Mouse (Mus musculus): ENCODE results near the gene Opn3. TPM values are rescaled to one million over a fixed set of nuclear protein-coding genes. Genes with fewer than 3 reads are reported as not detected.

Gene Opn3
- polyA plus RNA-seq, 1 experiment from 2014 or later = 1.0 TPM

GRCm38 (mm10) chr1:175639072-175639471, 53.5 kb downstream of the Opn3 start:
- H3K9ac ChIP-seq (ENCODE audit: low read depth, low read length) = no peak overlapping the region
- H3K27ac ChIP-seq (ENCODE audit: low read length) = no peak overlapping the region
- H3K36me3 ChIP-seq (ENCODE audit: control insufficient read depth, insufficient read depth) = no peaks in the 10 kb centered on the region
- no peak overlapping the region for H3K4me2 ChIP-seq (ENCODE audit: low read depth, low read length)
- peak; percentile 55 for ATAC-seq (ENCODE audit: low read depth)
- 57% methylated on average over 7 of the region's 7 CpGs for WGBS (ENCODE audit: insufficient replicate concordance)
- peaks cover 2% of the 10 kb centered on the region; the same call in 1 of the 2 replicates for H3K4me1 ChIP-seq (ENCODE audit: control insufficient read depth, low read depth, low read length)
- no peaks in the 10 kb centered on the region for H3K27me3 ChIP-seq (ENCODE audit: control insufficient read depth, insufficient read depth, low read depth, low read length)
- no peaks in the 10 kb centered on the region for H3K9me3 ChIP-seq (replicated peaks; ENCODE audit: control insufficient read depth, low read length)
- H3K4me3 ChIP-seq (ENCODE audit: low read depth, low read length) = no peak overlapping the region

GRCm38 (mm10) chr1:175637677-175638076, 54.9 kb downstream of the Opn3 start:
- Histone ChIP-seq H3K4me2 (ENCODE audit: low read depth, low read length) (no peak overlapping the region), H3K27ac (ENCODE audit: low read length) (no peak overlapping the region), H3K4me1 (ENCODE audit: control insufficient read depth, low read depth, low read length) (peaks cover 2% of the 10 kb centered on the region; the same call in 1 of the 2 replicates), H3K36me3 (ENCODE audit: control insufficient read depth, insufficient read depth) (no peaks in the 10 kb centered on the region), H3K4me3 (ENCODE audit: low read depth, low read length) (no peak overlapping the region), H3K9ac (ENCODE audit: low read depth, low read length) (no peak overlapping the region), H3K27me3 (ENCODE audit: control insufficient read depth, insufficient read depth, low read depth, low read length) (no peaks in the 10 kb centered on the region), H3K9me3 (replicated peaks; ENCODE audit: control insufficient read depth, low read length) (no peaks in the 10 kb centered on the region)
- WGBS (ENCODE audit: insufficient replicate concordance) = 19% methylated on average over 7 of the region's 7 CpGs
- no peak for ATAC-seq (ENCODE audit: low read depth)

- ATAC-seq (ENCODE audit: low read depth) = no peak
- peak overlapping the region; percentile 22; the same call in 1 of the 2 replicates for H3K4me2 ChIP-seq (ENCODE audit: low read depth, low read length)
- no peaks in the 10 kb centered on the region for H3K27me3 ChIP-seq (ENCODE audit: control insufficient read depth, insufficient read depth, low read depth, low read length)
- H3K9me3 ChIP-seq (replicated peaks; ENCODE audit: control insufficient read depth, low read length) = no peaks in the 10 kb centered on the region
- 89% methylated on average over 14 of the region's 14 CpGs for WGBS (ENCODE audit: insufficient replicate concordance)
- no peak overlapping the region for H3K27ac ChIP-seq (ENCODE audit: low read length)
- 0 out of 2 replicates have a peak overlapping the region, but pooled peaks have one; percentile 21 for H3K4me3 ChIP-seq (ENCODE audit: low read depth, low read length)
- no peaks in the 10 kb centered on the region for H3K36me3 ChIP-seq (ENCODE audit: control insufficient read depth, insufficient read depth)
- no peak overlapping the region for H3K9ac ChIP-seq (ENCODE audit: low read depth, low read length)
- peaks cover 2% of the 10 kb centered on the region for H3K4me1 ChIP-seq (ENCODE audit: control insufficient read depth, low read depth, low read length)
Measured at GRCm38 (mm10) chr1:175632470-175632869, 60.1 kb downstream of the Opn3 start.

GRCm38 (mm10) chr1:175631721-175632221, 60.8 kb downstream of the Opn3 start:
- peaks cover 2% of the 10 kb centered on the region for H3K4me1 ChIP-seq (ENCODE audit: control insufficient read depth, low read depth, low read length)
- H3K27ac ChIP-seq (ENCODE audit: low read length) = peak overlapping the region; percentile 51
- WGBS (ENCODE audit: insufficient replicate concordance) = 26% methylated on average over 10 of the region's 10 CpGs
- peak overlapping the region; percentile 12 for H3K4me2 ChIP-seq (ENCODE audit: low read depth, low read length)
- no peaks in the 10 kb centered on the region for H3K27me3 ChIP-seq (ENCODE audit: control insufficient read depth, insufficient read depth, low read depth, low read length)
- no peaks in the 10 kb centered on the region for H3K9me3 ChIP-seq (replicated peaks; ENCODE audit: control insufficient read depth, low read length)
- 0 out of 2 replicates have a peak overlapping the region, but pooled peaks have one; percentile 9 for H3K4me3 ChIP-seq (ENCODE audit: low read depth, low read length)
- ATAC-seq (ENCODE audit: low read depth) = peak; percentile 50; the same call in 1 of the 2 replicates
- H3K36me3 ChIP-seq (ENCODE audit: control insufficient read depth, insufficient read depth) = no peaks in the 10 kb centered on the region
- peak overlapping the region; percentile 13 for H3K9ac ChIP-seq (ENCODE audit: low read depth, low read length)

- Histone ChIP-seq H3K4me1 (ENCODE audit: control insufficient read depth, low read depth, low read length) (peaks cover 2% of the 10 kb centered on the region), H3K4me2 (ENCODE audit: low read depth, low read length) (no peak overlapping the region), H3K27ac (ENCODE audit: low read length) (no peak overlapping the region; the same call in none of the 2 replicates), H3K9ac (ENCODE audit: low read depth, low read length) (no peak overlapping the region), H3K4me3 (ENCODE audit: low read depth, low read length) (no peak overlapping the region), H3K27me3 (ENCODE audit: control insufficient read depth, insufficient read depth, low read depth, low read length) (no peaks in the 10 kb centered on the region), H3K36me3 (ENCODE audit: control insufficient read depth, insufficient read depth) (no peaks in the 10 kb centered on the region), H3K9me3 (replicated peaks; ENCODE audit: control insufficient read depth, low read length) (no peaks in the 10 kb centered on the region)
- WGBS (ENCODE audit: insufficient replicate concordance) = 53% methylated on average over 3 of the region's 3 CpGs
- no peak for ATAC-seq (ENCODE audit: low read depth)
Measured at GRCm38 (mm10) chr1:175631080-175631479, 61.5 kb downstream of the Opn3 start.

GRCm38 (mm10) chr1:175630345-175630744, 62.2 kb downstream of the Opn3 start:
- no peaks in the 10 kb centered on the region for H3K9me3 ChIP-seq (replicated peaks; ENCODE audit: control insufficient read depth, low read length)
- no peak for ATAC-seq (ENCODE audit: low read depth)
- H3K4me2 ChIP-seq (ENCODE audit: low read depth, low read length) = no peak overlapping the region
- no peaks in the 10 kb centered on the region for H3K36me3 ChIP-seq (ENCODE audit: control insufficient read depth, insufficient read depth)
- H3K9ac ChIP-seq (ENCODE audit: low read depth, low read length) = no peak overlapping the region
- H3K4me3 ChIP-seq (ENCODE audit: low read depth, low read length) = no peak overlapping the region
- H3K4me1 ChIP-seq (ENCODE audit: control insufficient read depth, low read depth, low read length) = peaks cover 2% of the 10 kb centered on the region
- no peak overlapping the region for H3K27ac ChIP-seq (ENCODE audit: low read length)
- H3K27me3 ChIP-seq (ENCODE audit: control insufficient read depth, insufficient read depth, low read depth, low read length) = no peaks in the 10 kb centered on the region
- 60% methylated on average over 5 of the region's 5 CpGs for WGBS (ENCODE audit: insufficient replicate concordance)

GRCm38 (mm10) chr1:175629248-175629647, 63.3 kb downstream of the Opn3 start:
- H3K9ac ChIP-seq (ENCODE audit: low read depth, low read length) = no peak overlapping the region
- 53% methylated on average over 6 of the region's 6 CpGs for WGBS (ENCODE audit: insufficient replicate concordance)
- H3K4me1 ChIP-seq (ENCODE audit: control insufficient read depth, low read depth, low read length) = peaks cover 6% of the 10 kb centered on the region
- no peak overlapping the region for H3K4me3 ChIP-seq (ENCODE audit: low read depth, low read length)
- no peaks in the 10 kb centered on the region for H3K27me3 ChIP-seq (ENCODE audit: control insufficient read depth, insufficient read depth, low read depth, low read length)
- no peaks in the 10 kb centered on the region for H3K36me3 ChIP-seq (ENCODE audit: control insufficient read depth, insufficient read depth)
- H3K4me2 ChIP-seq (ENCODE audit: low read depth, low read length) = no peak overlapping the region
- H3K27ac ChIP-seq (ENCODE audit: low read length) = no peak overlapping the region
- no peaks in the 10 kb centered on the region for H3K9me3 ChIP-seq (replicated peaks; ENCODE audit: control insufficient read depth, low read length)
- no peak for ATAC-seq (ENCODE audit: low read depth)

GRCm38 (mm10) chr1:175625990-175626692, 66.4 kb downstream of the Opn3 start:
- Histone ChIP-seq H3K27ac (ENCODE audit: low read length) (peak overlapping the region; percentile 79), H3K4me2 (ENCODE audit: low read depth, low read length) (peak overlapping the region; percentile 93), H3K4me1 (ENCODE audit: control insufficient read depth, low read depth, low read length) (peaks cover 15% of the 10 kb centered on the region), H3K9me3 (replicated peaks; ENCODE audit: control insufficient read depth, low read length) (no peaks in the 10 kb centered on the region), H3K36me3 (ENCODE audit: control insufficient read depth, insufficient read depth) (no peaks in the 10 kb centered on the region), H3K9ac (ENCODE audit: low read depth, low read length) (peak overlapping the region; percentile 70), H3K4me3 (ENCODE audit: low read depth, low read length) (peak overlapping the region; percentile 80), H3K27me3 (ENCODE audit: control insufficient read depth, insufficient read depth, low read depth, low read length) (no peaks in the 10 kb centered on the region)
- peak; percentile 37 for ATAC-seq (ENCODE audit: low read depth)
- whole genome bisulfite sequencing (ENCODE audit: insufficient replicate concordance) = 17% methylated on average over 1 of the region's 1 CpGs

GRCm38 (mm10) chr1:175625257-175625879, 67.2 kb downstream of the Opn3 start, which contains the start of gene Fh1:
Gene Fh1, minus strand, starts transcription at chr1:175625635.
- ATAC-seq (ENCODE audit: low read depth) = peak; percentile 98
- Histone ChIP-seq H3K9ac (ENCODE audit: low read depth, low read length) (peak within 1 kb of the TSS; percentile 81), H3K4me3 (ENCODE audit: low read depth, low read length) (peak within 1 kb of the TSS; percentile 80), H3K9me3 (replicated peaks; ENCODE audit: control insufficient read depth, low read length) (no peaks in the 10 kb centered on the region), H3K4me2 (ENCODE audit: low read depth, low read length) (peak within 1 kb of the TSS; percentile 93), H3K27me3 (ENCODE audit: control insufficient read depth, insufficient read depth, low read depth, low read length) (no peaks in the 10 kb centered on the region), H3K36me3 (ENCODE audit: control insufficient read depth, insufficient read depth) (no peaks in the 10 kb centered on the region), H3K27ac (ENCODE audit: low read length) (peak within 1 kb of the TSS; percentile 79), H3K4me1 (ENCODE audit: control insufficient read depth, low read depth, low read length) (peaks cover 13% of the 10 kb centered on the region)
- under 1% methylated on average over 58 of the region's 58 CpGs for WGBS (ENCODE audit: insufficient replicate concordance)

All from liver, embryonic 16.5 days (tissue).